Mouse (Mus musculus) ES-Bruce4 (cell line): ENCODE results near the gene Neurog2.

Experiments used
- CTCF ChIP-seq: IDR thresholded peaks from one replicate; pipeline ENCODE4 v1.8.1; 2011; ENCODE audit warnings: low read depth, low read length
- POLR2A ChIP-seq: IDR thresholded peaks from one replicate; pipeline ENCODE4 v1.8.1; 2011; ENCODE audit warnings: low read length; ENCODE audit not compliant: insufficient read depth

DNA sequence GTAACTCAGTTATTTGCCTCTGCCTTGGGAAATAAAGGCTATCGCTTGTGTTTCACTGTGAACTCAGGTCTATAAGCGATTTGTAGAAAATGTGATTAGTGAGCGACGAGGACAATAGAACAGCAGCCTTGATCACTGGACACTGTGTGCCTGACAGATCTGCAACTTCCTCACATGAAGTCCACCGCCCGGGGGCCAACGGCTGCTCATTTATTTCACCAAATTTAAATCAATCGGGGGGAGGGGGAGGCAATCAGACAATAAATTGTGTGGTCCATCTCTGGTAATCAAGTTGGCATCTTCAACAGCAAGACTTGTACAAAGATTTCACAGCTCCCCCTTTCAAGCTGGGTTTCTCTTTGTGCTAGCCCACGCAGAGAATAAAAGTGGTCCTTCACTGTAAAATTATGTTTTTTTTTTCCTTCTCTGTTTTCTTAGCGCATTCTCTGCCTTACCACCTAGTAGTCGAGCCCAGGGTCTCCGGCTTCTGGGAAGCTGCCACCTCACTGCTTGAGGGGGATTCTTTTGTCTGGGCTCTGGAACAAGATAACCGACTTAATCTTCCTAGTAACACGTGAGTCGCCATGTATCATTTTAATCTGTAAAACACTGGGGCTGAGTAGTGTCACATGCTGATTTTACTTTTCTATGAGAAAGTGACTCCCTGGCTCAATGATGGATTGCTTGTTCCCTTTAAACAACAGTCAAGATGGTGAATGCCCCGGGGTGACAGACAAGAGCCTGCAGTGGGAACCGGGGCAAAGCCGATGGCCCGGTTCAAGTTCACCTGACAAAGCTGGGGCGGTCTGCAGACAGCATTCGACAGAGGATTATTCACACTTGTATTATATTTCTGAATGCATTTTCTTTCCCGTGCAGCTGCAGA lies 29.0 kb downstream of the Neurog2 start:
- TF ChIP-seq POLR2A, result no peak
- TF ChIP-seq CTCF, result no peak
